ENCODE assay signal across 23 mouse cellular contexts in the genomic region with DNA sequence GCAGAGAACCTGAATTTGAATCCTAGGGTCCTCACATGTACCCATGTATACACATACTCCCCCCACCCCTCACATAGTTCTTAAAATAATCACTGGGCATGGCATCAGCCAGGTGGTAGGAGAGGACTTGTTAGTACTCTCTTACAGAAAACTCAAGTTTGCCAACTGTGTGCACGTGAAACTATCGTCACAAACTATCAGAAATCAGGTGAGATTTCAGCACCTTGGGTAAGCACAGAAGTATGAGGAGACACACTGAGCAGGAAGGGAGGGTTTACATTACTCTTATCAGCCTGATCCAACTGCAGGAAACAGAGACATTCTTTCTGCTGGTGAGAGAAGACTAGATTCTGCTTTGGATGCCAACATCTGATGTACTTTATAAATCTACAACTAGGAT. TPM values are rescaled to one million over a fixed set of nuclear protein-coding genes. Genes with fewer than 3 reads are reported as not detected.
"Had no signal": no experiment of that assay in that cellular context is flagged by ENCODE, and none has a peak within 500 bp of the region (broad histone marks: within the 10 kb centered on the region; RNA-seq: fewer than 3 reads in every experiment).

No protein-coding gene starts in this region.

- H3K9me3 ChIP-seq: neural tube, embryonic 13.5 days; neural tube, embryonic 15.5 days; stomach, embryonic 15.5 days had no signal

- H3K27ac ChIP-seq: neural tube, embryonic 13.5 days; neural tube, embryonic 15.5 days; stomach, embryonic 15.5 days; stomach, postnatal 0 days had no signal

- H3K4me1 ChIP-seq: neural tube, embryonic 13.5 days; neural tube, embryonic 15.5 days; stomach, embryonic 15.5 days had no signal

- H3K27me3 ChIP-seq: neural tube, embryonic 13.5 days; neural tube, embryonic 15.5 days; stomach, embryonic 15.5 days had no signal

- H3K4me2 ChIP-seq: neural tube, embryonic 13.5 days; neural tube, embryonic 15.5 days; stomach, embryonic 15.5 days had no signal

- H3K4me3 ChIP-seq: neural tube, embryonic 13.5 days; neural tube, embryonic 15.5 days; stomach, embryonic 15.5 days had no signal

- DNase-seq: retina, postnatal 1 day; right cerebral cortex, adult 18-20 months; right cerebral cortex, postnatal 14 days; right cerebral cortex, postnatal 25 days; right cerebral cortex, postnatal 4 days; spleen, adult 18-20 months; thymus, adult 18-20 months; thymus, adult 2 months; thymus, postnatal 14 days; thymus, postnatal 25 days; thymus, postnatal 36 days; thymus, postnatal 4 days had no signal

- H3K9ac ChIP-seq: neural tube, embryonic 13.5 days; neural tube, embryonic 15.5 days; stomach, embryonic 15.5 days had no signal

- H3K36me3 ChIP-seq: neural tube, embryonic 13.5 days; neural tube, embryonic 15.5 days; stomach, embryonic 15.5 days had no signal

RNA-seq across cellular contexts. Expression of gene Cst9, which starts 4.3 kb away (rescaled TPM):
- polyA plus RNA-seq: neural tube, embryonic 13.5 days; neural tube, embryonic 14.5 days; neural tube, embryonic 15.5 days; small intestine, adult 2 months; spleen, adult 2 months; stomach, embryonic 14.5 days; stomach, embryonic 15.5 days; stomach, embryonic 16.5 days; stomach, postnatal 0 days; urinary bladder, adult 2 months had no signal

RNA-seq across cellular contexts. Expression of gene Cst13, which starts 19.3 kb away (rescaled TPM):
- polyA plus RNA-seq: neural tube, embryonic 13.5 days; neural tube, embryonic 14.5 days; neural tube, embryonic 15.5 days; small intestine, adult 2 months; spleen, adult 2 months; stomach, embryonic 14.5 days; stomach, embryonic 15.5 days; stomach, embryonic 16.5 days; thymus, adult 2 months; thymus, postnatal 0 days; urinary bladder, adult 2 months had no signal

RNA-seq across cellular contexts. Expression of gene 9230104L09Rik, which starts 25.6 kb away (rescaled TPM):
- polyA plus RNA-seq: neural tube, embryonic 13.5 days; neural tube, embryonic 14.5 days; neural tube, embryonic 15.5 days; small intestine, adult 2 months; spleen, adult 2 months; stomach, embryonic 14.5 days; stomach, embryonic 15.5 days; stomach, embryonic 16.5 days; stomach, postnatal 0 days; urinary bladder, adult 2 months had no signal

RNA-seq across cellular contexts. Expression of gene Cst8, which starts 40.6 kb away (rescaled TPM):
- polyA plus RNA-seq: neural tube, embryonic 13.5 days; neural tube, embryonic 14.5 days; neural tube, embryonic 15.5 days; small intestine, adult 2 months; spleen, adult 2 months; urinary bladder, adult 2 months had no signal
